Mouse (Mus musculus) R1 (cell line): ENCODE results near the gene Tmem182.
A peak's percentile ranks its signal among the peaks of the same experiment; 100 is the strongest.

Source experiments
- DNase-seq: peaks from one replicate; pipeline ENCODE4 v3.0.0-alpha.2; 2018; ENCODE audit warnings: low read depth, low spot score

Gene Tmem182

DNA sequence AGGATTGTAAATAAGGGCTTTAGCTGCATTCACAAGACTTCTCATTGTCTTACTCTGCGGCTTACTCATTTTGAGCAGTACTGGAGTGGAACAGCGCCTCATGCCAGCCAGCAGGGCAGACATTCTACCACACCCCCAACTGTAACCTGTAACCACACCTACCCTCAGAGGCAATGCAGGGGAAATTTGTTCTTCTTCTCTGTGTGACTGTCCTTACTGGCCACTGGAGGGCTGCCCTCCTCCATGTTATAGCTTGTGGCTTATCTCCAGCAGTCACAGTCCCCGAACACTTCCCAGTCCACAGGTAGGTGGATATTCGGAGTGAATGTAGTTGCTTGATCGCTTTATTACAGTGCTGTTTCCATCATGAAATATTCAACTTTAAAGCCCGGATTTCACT lies 59.6 kb downstream of the Tmem182 start:
- no peak for DNase-seq

DNA sequence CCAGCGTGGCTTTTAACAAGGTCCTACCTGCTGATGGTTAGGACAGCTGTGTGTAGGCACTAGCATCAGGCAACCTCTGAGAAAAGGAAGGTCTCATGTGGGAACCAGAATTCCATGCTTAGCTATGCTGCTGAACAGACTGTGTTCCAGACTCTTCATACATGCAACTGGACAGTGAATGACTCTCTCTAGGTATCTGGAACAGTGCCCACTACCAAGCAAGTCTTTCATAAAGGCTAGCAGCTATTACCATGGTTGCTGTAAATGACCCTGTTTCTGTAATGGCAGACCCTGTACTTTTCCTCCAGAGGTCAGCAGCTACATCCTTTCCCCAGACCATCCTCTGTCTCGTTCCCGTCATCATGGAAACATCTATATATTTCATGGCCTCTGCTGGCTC lies 61.7 kb downstream of the Tmem182 start:
- no peak for DNase-seq

DNA sequence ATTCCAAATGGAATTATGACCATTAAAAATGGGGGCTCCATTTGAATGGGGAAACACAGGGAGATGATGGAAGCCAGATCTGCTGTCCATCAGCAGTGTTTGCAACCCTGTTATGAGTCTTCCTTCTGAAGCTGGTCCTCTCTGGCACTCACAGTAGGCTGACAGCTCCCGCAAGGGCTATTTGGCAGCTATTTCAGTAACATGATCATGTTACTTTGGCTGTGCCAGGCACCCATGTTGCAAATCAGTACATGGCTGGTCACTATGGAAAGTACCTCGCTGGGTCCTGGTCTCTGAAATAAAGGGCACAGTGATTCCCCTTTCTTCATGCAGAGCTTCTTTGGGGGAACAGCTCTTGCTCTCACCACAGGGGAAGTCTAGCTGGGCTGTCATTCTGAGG lies 62.2 kb downstream of the Tmem182 start:
- DNase-seq, result no peak

DNA sequence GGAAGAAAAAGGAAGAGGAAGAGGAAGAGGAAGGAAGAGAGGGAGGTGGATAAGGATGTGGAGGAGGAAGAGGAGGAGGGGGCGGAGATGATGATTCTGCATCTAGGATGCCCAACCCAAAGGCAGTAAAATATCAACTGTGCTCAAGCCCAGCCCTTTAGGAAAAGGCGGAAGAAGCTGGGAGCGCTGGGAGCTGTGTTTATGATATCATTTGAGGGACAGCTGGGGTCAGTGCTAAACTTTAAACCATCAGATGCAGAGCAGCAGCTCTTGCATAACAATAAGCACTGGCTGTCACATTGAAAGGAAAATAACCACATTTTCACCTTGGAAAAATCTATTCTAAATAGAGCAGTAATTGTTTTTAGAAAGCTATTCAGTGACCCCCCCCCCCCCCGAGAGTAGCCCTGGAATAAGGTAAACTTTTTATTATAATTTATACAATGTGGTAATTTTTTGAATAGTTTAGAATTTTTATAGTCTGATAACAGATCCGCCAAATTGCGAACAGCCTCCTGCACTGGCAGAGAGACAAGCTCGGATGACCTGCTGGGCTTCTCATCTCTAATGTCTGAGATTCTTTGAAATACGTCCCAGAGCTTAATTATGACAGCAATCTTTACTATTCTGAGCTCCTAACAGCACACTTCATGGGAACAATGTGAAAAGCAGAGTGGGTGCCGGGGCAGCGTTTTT lies 68.5 kb downstream of the Tmem182 start:
- DNase-seq, result no peak

DNA sequence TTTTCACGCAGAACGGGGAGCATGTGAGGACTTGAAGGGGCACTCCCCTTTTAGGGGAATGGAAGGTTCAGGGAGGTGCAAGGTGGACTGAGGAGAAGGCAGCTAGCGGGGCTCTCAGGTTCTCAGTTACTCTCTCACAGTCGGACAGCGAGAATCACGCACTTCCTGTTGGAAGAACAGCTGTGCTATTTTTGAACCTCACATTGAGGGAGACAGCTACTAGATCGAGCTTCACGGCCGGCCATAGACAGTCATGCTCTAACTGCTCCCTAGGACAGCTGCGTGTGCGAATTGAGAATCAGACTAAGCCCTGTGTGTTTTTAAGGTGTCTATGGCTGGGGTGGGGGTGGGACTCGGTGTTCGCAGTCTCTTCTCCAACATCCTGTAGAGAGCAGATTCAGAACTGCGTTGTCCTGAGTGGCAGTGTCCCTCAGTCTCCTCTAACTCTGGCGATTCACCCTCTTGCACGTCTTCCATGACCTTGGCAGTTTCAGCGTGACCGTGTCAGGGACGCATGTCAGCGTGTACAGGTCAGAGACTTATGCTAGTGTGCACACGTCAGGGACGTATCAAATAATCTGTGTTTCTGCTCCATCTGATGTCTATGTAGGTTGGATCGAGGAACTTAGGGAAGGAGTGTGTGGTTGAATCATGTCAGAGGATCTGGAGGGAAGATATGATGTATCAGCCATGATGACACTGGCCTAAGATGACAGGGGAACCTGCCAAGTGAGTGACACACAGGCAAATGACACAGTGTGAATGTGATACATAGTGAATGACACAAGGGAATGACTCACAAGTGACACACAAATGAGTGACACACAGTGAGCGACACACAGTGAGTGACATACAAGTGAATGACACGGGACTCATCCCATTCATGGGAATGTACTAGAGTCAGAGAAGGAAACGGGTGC lies 69.3 kb downstream of the Tmem182 start:
- no peak for DNase-seq

DNA sequence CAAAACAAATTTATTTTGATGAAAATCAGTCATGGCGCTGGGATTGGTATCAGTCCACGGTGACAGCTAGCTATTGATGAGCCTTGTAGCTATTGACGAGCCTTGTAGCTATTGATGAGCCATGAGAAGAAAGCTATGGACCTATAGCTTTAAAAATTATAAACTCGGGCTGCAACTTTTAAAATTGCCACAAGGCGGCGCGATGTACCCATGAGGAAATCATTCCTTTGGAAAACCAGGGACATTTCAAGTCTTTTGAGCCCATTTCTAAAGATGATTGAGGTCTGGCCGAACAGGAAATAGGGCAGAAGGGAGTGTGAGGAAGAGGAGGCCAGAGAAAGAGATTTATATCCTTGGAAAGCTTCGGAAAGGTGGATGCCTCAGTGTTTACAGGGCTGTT lies 73.7 kb downstream of the Tmem182 start:
- DNase-seq, result peak; percentile 51

DNA sequence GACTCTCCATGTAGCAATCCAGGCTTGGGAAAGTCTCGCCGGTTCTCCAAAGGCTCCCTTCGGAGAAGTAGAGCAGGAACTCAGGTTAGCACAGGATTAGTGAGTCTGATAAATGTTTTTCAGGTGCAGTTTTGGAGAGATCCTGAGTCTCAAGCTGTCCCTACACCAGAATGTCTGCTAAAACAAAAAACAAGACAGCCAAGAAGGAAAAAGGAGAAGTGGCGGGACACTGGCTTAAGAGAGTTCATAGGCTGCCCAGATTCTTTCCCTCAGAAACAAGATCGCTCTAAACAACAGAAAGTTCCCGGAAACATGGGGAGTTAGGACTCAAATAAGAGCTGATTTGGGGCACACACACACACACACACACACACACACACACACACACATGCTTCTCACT lies 74.1 kb downstream of the Tmem182 start:
- no peak for DNase-seq

DNA sequence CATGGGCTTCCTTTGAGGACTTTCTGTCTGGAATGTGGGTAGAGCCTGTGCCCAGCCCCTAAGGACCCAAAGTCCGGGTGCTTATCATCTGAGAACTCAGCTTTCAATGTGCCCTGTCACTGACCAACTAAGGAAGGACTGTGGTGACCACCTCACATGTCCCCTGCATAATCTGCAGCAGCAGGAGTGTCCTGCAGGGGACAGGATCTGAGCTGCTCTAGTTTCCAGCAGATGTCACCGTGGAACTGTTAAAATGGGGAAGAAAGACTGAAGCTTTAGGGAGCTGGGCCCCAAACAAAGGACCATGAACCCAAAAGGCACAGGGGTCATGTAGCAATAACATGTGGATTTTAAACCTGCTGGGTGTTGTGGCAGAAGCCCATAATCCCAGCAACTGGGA lies 75.1 kb downstream of the Tmem182 start:
- DNase-seq, result no peak

DNA sequence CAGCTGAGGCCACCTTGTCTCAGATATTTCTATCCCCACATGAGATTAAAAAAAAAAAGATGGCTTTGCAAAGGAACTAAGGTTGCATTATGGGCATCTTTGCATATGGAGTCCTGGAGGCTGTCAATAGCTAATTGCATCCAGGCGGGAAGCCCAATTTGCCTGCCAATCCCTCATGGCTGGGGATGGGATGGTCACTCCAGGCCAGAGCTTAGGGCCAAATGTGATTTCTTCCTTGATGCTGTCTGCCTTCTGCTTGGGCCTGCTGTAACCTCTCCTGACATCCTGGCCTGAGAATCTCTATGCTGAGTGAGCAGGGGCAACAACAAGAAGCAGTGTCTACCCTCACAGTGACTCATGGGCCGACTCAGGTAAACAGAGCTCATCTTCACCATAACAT lies 78.5 kb downstream of the Tmem182 start:
- no peak for DNase-seq

DNA sequence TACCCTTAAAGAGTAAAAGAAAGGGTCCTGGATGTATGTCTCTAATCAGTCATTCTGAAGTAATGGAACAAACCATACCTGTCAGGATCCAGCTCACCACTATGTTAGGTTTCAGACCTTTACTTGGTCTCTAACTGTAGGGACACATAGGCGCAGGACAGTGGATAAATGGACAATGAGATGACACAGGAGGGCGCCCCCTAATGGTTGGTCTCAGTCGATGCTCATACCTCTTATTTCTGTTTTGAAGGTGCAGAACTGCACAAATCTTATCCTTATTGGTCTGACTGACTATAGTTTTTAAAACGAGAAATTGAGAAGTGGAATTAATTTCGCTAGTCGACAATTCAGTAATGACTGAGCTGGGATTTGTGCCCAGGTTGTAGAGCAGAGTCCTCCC lies 79.5 kb downstream of the Tmem182 start:
- DNase-seq, result peak; percentile 14

DNA sequence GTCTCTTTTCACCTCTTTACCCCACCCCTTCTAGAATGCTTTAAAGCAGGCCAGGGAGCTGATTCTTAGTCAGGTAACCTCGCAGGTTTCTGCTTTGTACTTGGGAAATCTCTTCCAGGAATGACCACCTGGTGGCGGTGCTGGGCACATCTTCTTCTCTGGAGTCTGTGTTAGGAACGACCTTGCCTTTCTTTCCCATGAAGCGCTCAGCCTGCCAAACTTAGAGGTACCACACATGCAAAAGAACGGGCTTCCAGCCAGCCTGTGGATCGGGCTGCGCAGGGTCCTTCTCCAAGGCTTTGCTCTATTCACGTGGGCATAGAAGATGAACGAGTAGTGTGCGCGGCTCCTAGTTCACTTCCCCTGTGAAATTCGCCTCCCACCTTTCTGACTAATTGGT lies 82.3 kb downstream of the Tmem182 start:
- DNase-seq, result peak; percentile 71

DNA sequence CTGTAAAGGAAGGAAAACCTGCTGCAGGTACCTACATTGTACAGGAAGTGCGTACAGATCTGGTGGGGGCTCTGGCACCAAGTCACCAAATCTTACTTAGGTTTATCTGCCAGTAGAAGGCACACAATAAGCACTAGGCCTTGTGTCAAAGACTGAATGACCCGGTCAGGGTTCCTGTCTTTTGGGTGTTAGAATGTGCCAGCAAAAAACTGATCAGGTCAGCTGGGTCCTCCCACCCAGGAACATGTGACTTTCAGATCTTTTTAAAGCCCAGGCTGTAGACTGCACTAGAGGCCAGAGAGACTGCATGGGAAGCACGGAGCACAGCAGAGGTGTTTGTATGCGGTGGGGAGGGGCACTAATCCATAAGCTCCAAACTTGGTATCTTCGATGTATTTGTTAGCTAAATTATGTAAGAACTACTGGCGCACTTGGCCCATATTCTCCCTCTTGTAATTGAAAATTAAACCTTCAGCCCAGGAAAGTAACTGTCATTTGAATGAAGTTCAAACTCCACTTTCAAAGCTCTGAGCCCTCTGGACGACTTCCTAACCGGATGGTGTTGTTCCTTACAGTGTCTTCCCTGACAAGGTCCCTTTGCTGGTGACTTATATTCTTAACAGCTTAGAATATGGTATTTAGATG lies 83.1 kb downstream of the Tmem182 start:
- DNase-seq, result no peak

DNA sequence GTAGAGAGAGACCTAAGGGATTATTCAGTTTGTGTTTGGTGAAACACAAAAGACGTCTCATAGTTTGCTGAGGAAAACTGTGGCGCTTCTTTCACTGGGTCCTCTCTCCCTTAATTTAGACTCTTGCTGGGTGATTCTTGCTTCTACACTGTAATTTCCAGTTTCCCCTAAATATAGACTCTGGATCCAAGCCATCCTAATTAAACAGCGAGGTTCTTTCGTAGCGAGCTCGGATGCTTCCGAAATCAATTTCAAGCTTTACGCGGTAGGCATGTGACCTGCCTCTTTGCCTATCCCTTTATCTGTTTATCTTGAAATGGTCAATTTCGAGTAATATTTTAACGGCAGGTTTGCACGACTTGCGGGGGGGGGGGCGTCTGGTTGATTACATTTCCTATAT lies 84.2 kb downstream of the Tmem182 start:
- no peak for DNase-seq

DNA sequence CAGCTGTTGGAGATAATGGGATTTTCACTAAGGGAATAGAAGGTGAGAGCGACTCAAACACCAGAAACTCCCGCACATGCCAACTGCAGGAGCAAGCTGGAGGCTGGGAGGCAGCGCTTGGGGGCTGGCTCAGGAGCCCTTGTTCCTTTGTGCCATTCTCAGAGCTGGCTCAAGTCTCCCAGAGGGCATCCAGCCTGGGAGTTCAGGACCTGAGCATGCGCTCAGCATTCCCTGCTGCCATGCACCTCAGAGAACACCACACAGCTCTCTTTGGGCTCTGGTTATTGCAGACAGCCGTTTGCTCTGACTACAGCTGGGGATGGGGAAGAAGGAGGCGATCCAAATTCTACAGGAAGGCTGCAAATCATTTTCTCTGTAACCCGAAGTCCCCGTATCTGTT lies 84.8 kb downstream of the Tmem182 start:
- no peak for DNase-seq

DNA sequence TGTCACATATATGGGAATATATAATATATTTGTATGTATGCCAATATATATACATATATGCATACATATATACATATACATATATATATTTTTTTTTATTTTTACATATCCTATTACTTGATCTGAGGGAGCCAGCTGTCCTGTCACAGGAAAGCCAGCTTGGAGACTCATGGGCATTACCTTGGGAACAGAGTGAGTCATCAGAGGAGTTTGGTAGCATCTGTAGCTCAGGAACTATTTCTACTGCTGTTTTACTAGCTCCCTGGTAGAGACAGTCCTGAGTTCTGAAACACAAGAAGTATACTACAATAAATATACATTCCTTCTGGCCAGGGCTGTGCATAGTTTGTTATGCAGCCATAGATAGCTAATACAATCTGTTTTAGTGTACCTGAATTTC lies 98.3 kb downstream of the Tmem182 start:
- DNase-seq, result no peak
